Mouse (Mus musculus) stomach, postnatal 0 days (tissue): ENCODE results near the gene Hsd17b1.

Source experiments
- CTCF ChIP-seq: IDR thresholded peaks from 2 replicates; pipeline ENCODE4 v1.5.1; 2016; ENCODE audit warnings: antibody characterized with exemption, low read depth, mild to moderate bottlenecking, moderate library complexity
- EP300 ChIP-seq: optimal IDR thresholded peaks from 2 replicates; pipeline ENCODE3; 2016; ENCODE audit warnings: antibody characterized with exemption

- TF ChIP-seq CTCF (no peak), EP300 (no peak)
Measured at GRCm38 (mm10) chr11:101086756-101087681, 8.8 kb downstream of the Hsd17b1 start, which contains the start of gene Mlx.
